Mouse (Mus musculus) cerebellum, postnatal 25 days (tissue): ENCODE results near the gene Lce1k.
"Not testable (repeated sequence)": the region's sequence is repeated elsewhere in the genome, so short reads cannot be mapped to it uniquely, and the experiment has no call there.

Experiments used
- DNase-seq, 2 experiments: peaks; one replicate each; pipeline ENCODE4 v3.0.0; 2021; ENCODE audit warnings: mixed read lengths in 2 of 2

Gene Lce1k

DNA sequence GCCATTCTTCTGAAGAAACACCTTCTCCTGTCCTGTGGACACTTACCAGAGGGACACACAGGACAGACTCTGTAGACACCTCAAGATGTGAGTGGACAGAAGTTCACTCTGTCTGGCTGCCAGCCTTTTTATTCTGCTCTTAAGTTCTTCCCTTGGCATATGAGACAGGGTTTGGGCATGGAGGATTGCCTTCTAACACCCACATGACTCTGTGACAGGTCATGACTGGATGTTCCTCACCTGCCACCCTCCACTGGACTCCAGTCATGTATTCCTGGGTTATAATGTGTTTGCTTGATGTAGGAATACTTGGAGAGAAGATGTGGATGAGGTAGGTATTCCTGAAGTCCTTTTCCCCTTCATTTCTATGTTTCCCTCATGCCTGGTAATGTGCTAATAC lies at the start of gene Lce1k:
Lce1k (minus strand) TSS at position 101 of the 400 bp plus-strand sequence.
- no peak for DNase-seq

DNA sequence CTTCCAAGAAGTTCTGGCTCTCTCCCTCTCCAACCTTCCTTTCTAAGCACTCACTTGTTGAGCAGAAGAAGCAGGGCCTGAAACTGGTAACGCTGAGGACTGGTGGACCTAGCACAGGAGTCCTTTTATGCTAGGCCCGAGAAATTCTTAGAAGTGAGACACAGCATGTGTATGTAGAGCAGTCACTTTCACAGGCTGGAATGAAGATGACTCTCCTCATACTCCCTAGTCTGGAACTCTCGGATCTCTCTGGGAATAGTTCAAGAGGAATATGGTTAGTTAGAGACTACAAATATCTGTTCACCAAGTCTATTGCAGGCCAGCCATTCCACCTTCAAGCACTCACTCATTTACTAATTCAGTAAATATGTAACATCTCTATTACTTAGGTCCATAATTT lies 43.5 kb upstream of the Lce1k start, which contains the start of gene Lce1l:
Lce1l (minus strand) TSS at position 101 of the 400 bp plus-strand sequence.
- no peak for DNase-seq

DNA sequence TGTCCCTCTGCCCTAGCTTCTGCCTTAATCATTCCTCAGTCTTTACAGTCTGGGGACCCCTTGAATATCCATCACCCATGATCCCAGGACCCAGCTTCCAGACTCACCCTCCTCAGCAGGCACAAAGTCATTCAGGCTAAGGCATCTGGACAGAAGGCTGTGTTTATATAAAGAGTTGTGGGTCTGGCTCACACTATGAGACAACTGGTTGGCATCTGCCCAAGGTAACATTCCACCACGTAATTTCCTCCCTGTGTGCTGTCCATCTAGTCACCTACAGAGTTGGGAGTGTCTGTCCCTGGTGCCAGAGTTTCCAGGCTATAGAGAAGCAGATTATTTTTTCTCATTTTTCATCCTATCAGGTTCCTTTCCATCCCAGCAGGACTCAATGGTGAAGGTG lies 19.4 kb upstream of the Lce1k start, which contains the start of gene Kprp:
Kprp (minus strand) TSS at position 140 of the 400 bp plus-strand sequence.
- DNase-seq: no peak

DNA sequence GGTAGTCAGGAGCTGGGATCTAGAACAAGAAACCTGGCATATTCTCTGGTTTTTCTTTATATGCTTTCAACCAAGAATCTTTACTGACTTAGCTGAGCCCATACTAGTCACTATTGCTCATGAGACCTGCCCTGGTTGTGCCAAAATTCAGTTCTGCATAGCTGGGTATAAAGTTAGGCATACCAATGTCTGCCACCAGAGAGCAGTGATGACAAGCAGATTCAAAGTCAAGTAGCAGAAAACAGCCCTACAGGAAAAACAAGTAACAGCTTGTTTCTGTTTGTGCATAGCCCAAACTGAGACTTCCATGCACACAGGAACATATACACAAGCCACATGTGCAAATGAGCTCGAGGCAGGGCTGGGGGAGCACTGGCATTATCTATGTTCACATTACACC lies 18.1 kb upstream of the Lce1k start:
- DNase-seq: no peak

DNA sequence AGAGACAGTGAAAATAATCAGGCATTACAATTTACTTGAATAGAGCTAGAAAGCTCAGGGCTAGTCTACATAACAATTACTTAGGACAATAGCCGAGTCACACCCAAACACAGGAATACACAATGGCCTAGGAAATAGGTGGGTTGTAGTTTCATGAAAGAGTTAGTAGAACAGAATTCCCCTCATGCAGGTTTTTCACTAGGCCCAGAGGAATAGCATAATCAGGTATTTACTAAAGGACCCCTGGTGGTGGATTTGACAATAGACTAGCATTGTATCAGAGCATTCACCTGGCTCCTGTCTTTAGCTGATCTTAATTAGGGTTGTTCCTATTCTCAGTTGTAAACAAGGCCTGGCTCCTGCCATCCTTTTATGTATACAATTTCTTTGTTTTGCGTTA lies 8.3 kb upstream of the Lce1k start:
- not testable (repeated sequence) for DNase-seq

DNA sequence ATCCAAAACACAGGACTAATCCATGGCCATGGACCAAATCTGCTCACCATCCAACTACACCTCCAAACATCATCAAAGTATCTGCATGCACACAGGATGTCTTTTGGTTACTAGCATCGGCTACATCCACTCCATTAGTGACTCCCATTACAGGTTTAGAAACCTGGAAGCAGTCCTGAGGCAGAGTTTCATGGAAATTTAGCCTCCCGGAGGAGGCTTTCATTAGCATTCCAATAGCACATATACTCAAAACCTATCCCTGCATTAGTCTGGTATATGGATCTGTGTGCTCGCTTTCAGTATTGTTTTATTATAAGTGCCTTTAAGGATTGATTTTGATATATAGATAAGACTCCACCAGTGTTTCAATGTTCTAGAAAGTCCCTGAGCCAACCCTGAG lies 7.9 kb upstream of the Lce1k start:
- DNase-seq: no peak

DNA sequence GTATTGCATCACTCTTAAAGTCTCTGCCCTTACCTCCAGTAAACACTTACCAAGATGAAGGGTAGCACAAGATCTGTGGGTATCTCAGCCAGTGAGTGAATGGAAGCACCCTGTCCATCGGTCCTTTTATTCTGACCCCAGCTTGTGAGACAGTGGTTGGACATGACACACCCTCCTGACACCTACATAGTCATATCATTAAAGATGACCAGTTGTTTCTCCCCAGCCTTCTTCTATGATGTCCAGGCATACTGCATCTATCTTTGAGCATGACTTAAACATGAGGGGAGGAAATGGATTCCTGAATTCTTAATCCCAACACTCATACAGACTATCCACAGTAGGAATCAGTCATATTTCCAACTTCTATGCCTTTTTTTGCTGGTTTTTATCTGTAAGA lies 17.3 kb downstream of the Lce1k start, which contains the start of gene Lce1j:
Lce1j (minus strand) TSS at position 101 of the 400 bp plus-strand sequence.
- no peak for DNase-seq

DNA sequence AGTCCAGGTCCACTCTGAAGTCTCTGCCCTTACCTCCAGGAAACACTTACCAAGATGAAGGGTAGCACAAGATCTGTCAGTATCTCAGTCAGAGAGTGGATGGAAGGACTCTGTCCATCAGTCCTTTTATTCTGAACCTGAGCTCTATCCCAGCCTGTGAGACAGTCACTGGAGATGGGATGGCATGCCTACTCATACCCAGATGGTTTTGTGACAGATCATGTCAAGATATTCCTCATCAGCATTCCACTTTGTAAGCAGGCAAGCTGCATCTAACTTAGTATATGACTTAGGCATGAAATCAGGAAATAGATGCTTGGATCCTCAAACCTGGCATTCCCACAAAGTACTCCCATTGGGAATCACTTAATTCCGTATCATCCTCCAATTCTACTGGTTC lies 28.9 kb downstream of the Lce1k start, which contains the start of gene Lce1i:
Lce1i (minus strand) TSS at position 101 of the 400 bp plus-strand sequence.
- no peak for DNase-seq

DNA sequence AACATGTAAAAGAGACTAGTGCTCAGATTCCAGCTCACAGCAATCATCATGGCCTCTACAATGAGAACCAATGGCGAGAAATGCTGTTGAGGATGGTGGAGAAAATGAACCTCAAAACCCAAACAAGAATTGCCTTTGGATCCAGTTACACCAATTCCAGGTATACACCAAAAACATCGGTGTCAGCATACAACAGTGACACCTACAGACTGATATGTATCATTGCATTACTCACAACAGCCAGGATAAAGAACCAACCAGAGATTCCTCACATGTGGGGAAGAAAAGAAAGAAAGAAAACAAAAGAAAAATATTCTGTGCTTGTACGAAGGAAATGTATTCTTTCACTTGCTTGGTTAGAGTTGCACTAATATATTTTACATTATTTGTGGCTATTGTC lies 36.1 kb downstream of the Lce1k start:
- DNase-seq: no peak

DNA sequence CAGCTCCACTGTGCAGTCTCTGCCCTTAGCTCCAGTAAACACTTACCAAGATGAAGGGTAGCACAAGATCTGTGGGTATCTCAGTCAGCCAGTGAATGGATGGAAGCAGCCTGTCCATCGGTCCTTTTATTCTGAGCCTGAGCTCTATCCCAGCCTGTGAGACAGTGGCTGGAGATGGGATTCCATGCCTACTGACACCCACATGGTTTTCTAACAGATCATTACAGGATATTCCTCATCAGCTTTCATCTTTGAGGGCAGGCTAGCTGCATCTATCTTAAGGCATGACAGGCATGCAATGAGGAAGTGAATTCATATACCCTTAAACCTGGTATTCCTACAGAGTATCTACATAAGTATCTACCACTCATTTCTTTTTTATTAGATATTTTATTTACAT lies 42.7 kb downstream of the Lce1k start, which contains the start of gene Lce1h:
Lce1h (minus strand) TSS at position 101 of the 400 bp plus-strand sequence.
- DNase-seq: no peak
